Mouse (Mus musculus): Measurements from ENCODE around the gene Fgb. TPM values are rescaled to one million over a fixed set of nuclear protein-coding genes. Genes with fewer than 3 reads are reported as not detected.

Fgb gene
- not detected for polyA plus RNA-seq (2012; fragmentation: generic; extraction: Trizol)
- long read RNA-seq, experiment 1 = 0 reads
- long read RNA-seq, experiment 2 = 0 reads

DNA sequence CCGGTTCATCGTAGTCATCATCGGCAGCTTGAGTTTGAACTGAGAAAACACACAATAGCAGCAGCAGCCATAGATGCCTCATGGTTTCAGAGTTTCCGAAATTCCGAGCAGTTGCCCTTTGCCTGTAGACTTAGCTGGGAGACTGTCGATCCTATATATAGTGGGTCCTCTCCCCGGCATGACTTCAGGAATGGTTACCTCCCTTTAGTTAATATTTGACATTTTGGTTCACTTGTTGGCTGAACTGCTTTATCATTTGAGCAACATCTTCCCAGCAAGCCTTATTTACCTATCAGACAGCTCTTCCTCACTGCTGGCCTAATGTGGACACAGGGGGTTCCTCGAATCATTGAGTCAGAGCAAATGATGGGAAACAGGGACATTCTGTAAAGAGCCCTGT lies at the start of gene Fgb:
Fgb (minus strand) TSS at position 184 of the 400 bp plus-strand sequence.
- no peak for TF ChIP-seq CTCF (IDR thresholded peaks at IDR 0.05; ENCODE audit: control insufficient read depth, insufficient read depth, insufficient read length)
- no peak for TF ChIP-seq MAX (IDR thresholded peaks at IDR 0.05)
- no peak for TF ChIP-seq USF1 (IDR thresholded peaks at IDR 0.05; ENCODE audit: low read depth)
- no peaks in the 10 kb centered on the region for H3K79me3 ChIP-seq (ENCODE audit: low read depth)
- no peaks in the 10 kb centered on the region for H3K79me2 ChIP-seq (ENCODE audit: control insufficient read depth, insufficient read depth)
- H3K27me3 ChIP-seq (ENCODE audit: control insufficient read depth, insufficient read depth, insufficient read length) = peaks cover 10% of the 10 kb centered on the region
- no peaks in the 10 kb centered on the region for H3K36me3 ChIP-seq (ENCODE audit: control insufficient read depth, insufficient read depth)
- no peak within 1 kb of the TSS for H3K4me3 ChIP-seq (ENCODE audit: insufficient read depth, poor library complexity, severe bottlenecking)
- no peak within 1 kb of the TSS for H3ac ChIP-seq (ENCODE audit: control insufficient read depth, insufficient read length, low read depth)

- Histone ChIP-seq H3K27me3 (ENCODE audit: control insufficient read depth, insufficient read depth, insufficient read length) (peaks cover 27% of the 10 kb centered on the region), H3K4me3 (ENCODE audit: insufficient read depth, poor library complexity, severe bottlenecking) (no peak overlapping the region), H3ac (ENCODE audit: control insufficient read depth, insufficient read length, low read depth) (no peak overlapping the region), H3K79me3 (ENCODE audit: low read depth) (no peaks in the 10 kb centered on the region), H3K36me3 (ENCODE audit: control insufficient read depth, insufficient read depth) (no peaks in the 10 kb centered on the region), H3K79me2 (ENCODE audit: control insufficient read depth, insufficient read depth) (no peaks in the 10 kb centered on the region)
- TF ChIP-seq MYOG (IDR thresholded peaks at IDR 0.05; ENCODE audit: control insufficient read depth, extremely low read depth, insufficient read length) (no peak), FOSL1 (IDR thresholded peaks at IDR 0.05; ENCODE audit: insufficient read depth, low read length, poor library complexity, severe bottlenecking) (no peak), CTCF (IDR thresholded peaks at IDR 0.05; ENCODE audit: control insufficient read depth, insufficient read depth, insufficient read length) (no peak), MYOD1 (IDR thresholded peaks at IDR 0.05; ENCODE audit: control insufficient read depth, insufficient read length, low read depth) (no peak), MAX (IDR thresholded peaks at IDR 0.05) (no peak), CEBPB (IDR thresholded peaks at IDR 0.05; ENCODE audit: low read depth) (no peak), USF1 (IDR thresholded peaks at IDR 0.05; ENCODE audit: low read depth) (no peak)
These were observed 49.5 kb upstream of the Fgb start for GRCm38 (mm10) chr3:83099139-83099538.

DNA sequence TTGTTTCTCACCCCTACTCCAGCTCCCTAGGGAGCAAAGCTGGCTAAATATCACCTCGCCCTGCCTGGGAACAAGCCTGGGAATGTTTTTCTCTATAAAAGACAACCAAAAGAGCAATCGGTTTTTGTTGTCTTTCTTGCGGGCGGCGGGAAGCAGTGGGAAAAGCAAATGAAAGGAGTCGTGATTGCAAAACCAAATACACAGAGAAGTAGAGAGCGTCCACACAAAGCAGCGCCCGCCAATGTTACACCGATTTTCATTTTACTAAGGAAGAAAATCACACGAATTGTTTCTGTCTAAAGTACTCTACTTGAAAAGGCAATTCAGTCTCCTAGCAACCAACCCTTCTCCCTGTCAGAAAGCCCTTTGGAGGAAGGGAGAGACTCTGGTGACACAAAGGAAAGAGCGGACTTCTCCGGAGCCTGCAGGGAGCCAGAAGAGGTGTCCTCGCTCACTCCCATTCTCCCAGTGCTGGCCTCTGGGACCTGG lies 48.9 kb upstream of the Fgb start:
- Histone ChIP-seq H3ac (ENCODE audit: control insufficient read depth, insufficient read length, low read depth) (no peak overlapping the region), H3K36me3 (ENCODE audit: control insufficient read depth, insufficient read depth) (no peaks in the 10 kb centered on the region), H3K4me3 (ENCODE audit: insufficient read depth, poor library complexity, severe bottlenecking) (no peak overlapping the region), H3K79me3 (ENCODE audit: low read depth) (no peaks in the 10 kb centered on the region), H3K27me3 (ENCODE audit: control insufficient read depth, insufficient read depth, insufficient read length) (peaks cover 27% of the 10 kb centered on the region), H3K79me2 (ENCODE audit: control insufficient read depth, insufficient read depth) (no peaks in the 10 kb centered on the region)
- TF ChIP-seq FOSL1 (IDR thresholded peaks at IDR 0.05; ENCODE audit: insufficient read depth, low read length, poor library complexity, severe bottlenecking) (no peak), CTCF (IDR thresholded peaks at IDR 0.05; ENCODE audit: control insufficient read depth, insufficient read depth, insufficient read length) (no peak), CEBPB (IDR thresholded peaks at IDR 0.05; ENCODE audit: low read depth) (no peak), MYOD1 (IDR thresholded peaks at IDR 0.05; ENCODE audit: control insufficient read depth, insufficient read length, low read depth) (no peak), USF1 (IDR thresholded peaks at IDR 0.05; ENCODE audit: low read depth) (no peak), MAX (IDR thresholded peaks at IDR 0.05) (no peak), MYOG (IDR thresholded peaks at IDR 0.05; ENCODE audit: control insufficient read depth, extremely low read depth, insufficient read length) (no peak)

DNA sequence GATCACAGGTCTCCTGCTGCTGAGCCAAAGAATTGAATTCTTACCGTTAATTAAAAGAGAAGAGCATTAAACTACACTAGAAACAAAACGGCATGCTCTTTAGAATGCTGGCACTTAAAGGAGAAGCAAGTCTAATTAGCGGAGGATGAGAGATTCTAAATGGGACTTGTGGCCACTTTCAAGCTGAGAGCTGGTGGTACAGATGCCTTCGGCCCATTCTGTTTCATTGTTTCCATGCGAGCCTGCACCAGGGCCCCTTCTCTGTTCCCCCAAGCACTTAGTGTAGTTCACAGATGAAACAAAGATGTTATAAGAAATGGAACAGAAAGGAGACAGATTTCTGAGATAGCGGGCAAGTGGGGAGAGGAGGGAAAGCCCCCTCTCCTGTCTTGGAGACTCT lies 47.9 kb upstream of the Fgb start:
- Histone ChIP-seq H3K36me3 (ENCODE audit: control insufficient read depth, insufficient read depth) (no peaks in the 10 kb centered on the region), H3K79me2 (ENCODE audit: control insufficient read depth, insufficient read depth) (no peaks in the 10 kb centered on the region), H3K4me3 (ENCODE audit: insufficient read depth, poor library complexity, severe bottlenecking) (no peak overlapping the region), H3ac (ENCODE audit: control insufficient read depth, insufficient read length, low read depth) (no peak overlapping the region), H3K27me3 (ENCODE audit: control insufficient read depth, insufficient read depth, insufficient read length) (peaks cover 27% of the 10 kb centered on the region), H3K79me3 (ENCODE audit: low read depth) (no peaks in the 10 kb centered on the region)
- no peak for TF ChIP-seq CEBPB (IDR thresholded peaks at IDR 0.05; ENCODE audit: low read depth)

- no peak for TF ChIP-seq FOSL1 (IDR thresholded peaks at IDR 0.05; ENCODE audit: insufficient read depth, low read length, poor library complexity, severe bottlenecking)
- no peak for TF ChIP-seq MYOG (IDR thresholded peaks at IDR 0.05; ENCODE audit: control insufficient read depth, extremely low read depth, insufficient read length)
- no peak for TF ChIP-seq MYOD1 (IDR thresholded peaks at IDR 0.05; ENCODE audit: control insufficient read depth, insufficient read length, low read depth)
- TF ChIP-seq USF1 (IDR thresholded peaks at IDR 0.05; ENCODE audit: low read depth) = no peak
- no peak for TF ChIP-seq CTCF (IDR thresholded peaks at IDR 0.05; ENCODE audit: control insufficient read depth, insufficient read depth, insufficient read length)
- no peak for TF ChIP-seq CEBPB (IDR thresholded peaks at IDR 0.05; ENCODE audit: low read depth)
- no peak for TF ChIP-seq MAX (IDR thresholded peaks at IDR 0.05)
- Histone ChIP-seq H3K79me2 (ENCODE audit: control insufficient read depth, insufficient read depth) (no peaks in the 10 kb centered on the region), H3K27me3 (ENCODE audit: control insufficient read depth, insufficient read depth, insufficient read length) (no peaks in the 10 kb centered on the region), H3K36me3 (ENCODE audit: control insufficient read depth, insufficient read depth) (no peaks in the 10 kb centered on the region), H3K4me3 (ENCODE audit: insufficient read depth, poor library complexity, severe bottlenecking) (no peak overlapping the region), H3K79me3 (ENCODE audit: low read depth) (no peaks in the 10 kb centered on the region), H3ac (ENCODE audit: control insufficient read depth, insufficient read length, low read depth) (no peak overlapping the region)
These were observed 30.9 kb upstream of the Fgb start for GRCm38 (mm10) chr3:83080567-83081055.

- Histone ChIP-seq H3ac (ENCODE audit: control insufficient read depth, insufficient read length, low read depth) (no peak overlapping the region), H3K79me2 (ENCODE audit: control insufficient read depth, insufficient read depth) (no peaks in the 10 kb centered on the region), H3K4me3 (ENCODE audit: insufficient read depth, poor library complexity, severe bottlenecking) (no peak overlapping the region), H3K36me3 (ENCODE audit: control insufficient read depth, insufficient read depth) (peaks cover 15% of the 10 kb centered on the region), H3K27me3 (ENCODE audit: control insufficient read depth, insufficient read depth, insufficient read length) (no peaks in the 10 kb centered on the region), H3K79me3 (ENCODE audit: low read depth) (no peaks in the 10 kb centered on the region)
- TF ChIP-seq CEBPB (IDR thresholded peaks at IDR 0.05; ENCODE audit: low read depth) = no peak
- TF ChIP-seq MYOD1 (IDR thresholded peaks at IDR 0.05; ENCODE audit: control insufficient read depth, insufficient read length, low read depth) = no peak
- no peak for TF ChIP-seq FOSL1 (IDR thresholded peaks at IDR 0.05; ENCODE audit: insufficient read depth, low read length, poor library complexity, severe bottlenecking)
- no peak for TF ChIP-seq MAX (IDR thresholded peaks at IDR 0.05)
- TF ChIP-seq CTCF (IDR thresholded peaks at IDR 0.05; ENCODE audit: control insufficient read depth, insufficient read depth, insufficient read length) = no peak
- TF ChIP-seq USF1 (IDR thresholded peaks at IDR 0.05; ENCODE audit: low read depth) = no peak
- no peak for TF ChIP-seq MYOG (IDR thresholded peaks at IDR 0.05; ENCODE audit: control insufficient read depth, extremely low read depth, insufficient read length)
These were observed 26.9 kb upstream of the Fgb start for GRCm38 (mm10) chr3:83076563-83076962.
